Mouse (Mus musculus): ENCODE data around the gene Rab4a.
A peak's percentile ranks its signal among the peaks of the same experiment; 100 is the strongest.

The Rab4a gene

DNA sequence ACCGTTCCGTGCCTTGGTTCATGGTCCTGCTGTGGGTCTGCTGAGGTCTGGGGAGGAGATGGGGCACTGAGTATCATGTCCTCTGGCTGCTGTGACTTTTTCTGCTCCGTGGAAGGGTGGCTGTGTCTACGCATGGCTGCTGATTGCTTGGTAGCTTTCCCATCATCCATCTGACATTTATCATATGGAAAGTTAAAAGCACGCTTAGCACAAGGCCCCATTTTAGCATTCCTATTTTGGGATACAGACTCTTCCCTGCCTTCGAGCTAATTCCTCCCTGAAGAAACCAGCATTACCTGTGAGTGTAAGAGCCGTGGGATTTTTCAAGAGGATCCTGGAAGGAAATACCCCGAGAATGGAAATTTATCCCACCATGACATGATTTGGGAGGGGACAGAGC, 11.2 kb downstream of the Rab4a start:
- DNase-seq: no peak

DNA sequence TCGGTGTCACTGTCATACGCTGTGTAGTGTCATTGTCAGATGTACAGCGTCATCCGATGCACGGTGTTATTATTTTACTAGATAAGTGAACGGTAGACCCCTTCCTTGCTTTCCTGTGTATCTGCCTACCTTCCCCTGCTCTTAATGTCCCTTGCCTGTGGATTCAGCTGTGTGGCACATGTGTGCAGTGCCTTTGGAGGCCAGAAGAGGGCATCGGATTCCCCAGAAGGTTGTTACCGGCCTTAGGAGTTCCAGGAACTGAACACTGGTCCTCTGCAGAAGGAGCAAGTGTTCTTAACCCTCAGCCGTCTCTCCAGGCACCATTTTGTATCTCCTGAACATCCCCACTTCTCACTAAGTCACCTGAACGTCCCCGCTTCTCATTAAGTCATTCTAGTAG, 12.0 kb downstream of the Rab4a start:
- no peak for DNase-seq

DNA sequence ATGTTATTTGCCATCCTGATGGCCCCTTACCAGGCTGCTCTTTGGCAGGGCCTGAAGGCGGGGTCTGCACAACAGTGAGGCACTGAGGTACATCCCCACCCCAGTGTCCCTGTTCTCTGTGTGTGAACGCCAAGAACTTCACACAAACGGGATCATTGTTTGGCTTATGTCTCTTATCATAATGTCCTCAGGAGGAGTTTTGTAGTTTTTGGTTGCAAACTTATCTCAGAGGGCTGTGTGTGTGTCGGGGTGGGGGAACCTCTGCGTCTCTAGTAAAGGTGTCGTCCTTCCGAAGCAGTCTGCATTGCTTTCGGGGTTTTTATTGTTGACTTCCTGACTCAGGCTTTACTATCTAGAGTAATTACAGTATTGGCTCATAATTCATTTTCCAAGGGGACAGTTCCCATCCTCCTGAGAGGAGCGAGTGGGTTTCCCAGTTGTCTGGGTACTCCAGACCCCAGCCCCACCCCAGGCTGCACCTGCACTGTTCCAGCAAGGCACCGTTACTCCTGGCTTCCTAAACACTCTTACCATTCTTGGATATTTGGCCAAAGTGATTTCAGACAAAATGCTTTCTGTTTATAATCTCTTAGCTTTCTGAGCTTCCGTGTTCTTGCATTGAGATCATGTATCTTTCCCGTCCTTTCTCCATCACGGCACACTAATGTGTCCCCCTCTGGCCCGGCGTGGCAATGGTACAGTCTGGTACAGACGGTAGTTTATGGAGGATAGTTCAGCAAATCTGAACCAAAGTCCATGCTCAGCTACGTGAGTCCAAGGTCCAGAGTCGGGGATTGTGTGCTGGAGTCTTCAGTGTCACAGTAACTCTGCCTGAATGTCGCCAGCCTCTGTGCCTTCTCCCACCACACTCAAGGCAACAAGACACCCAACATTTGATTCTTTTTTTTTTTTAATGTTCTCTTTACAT, 14.2 kb downstream of the Rab4a start:
- no peak for DNase-seq

DNA sequence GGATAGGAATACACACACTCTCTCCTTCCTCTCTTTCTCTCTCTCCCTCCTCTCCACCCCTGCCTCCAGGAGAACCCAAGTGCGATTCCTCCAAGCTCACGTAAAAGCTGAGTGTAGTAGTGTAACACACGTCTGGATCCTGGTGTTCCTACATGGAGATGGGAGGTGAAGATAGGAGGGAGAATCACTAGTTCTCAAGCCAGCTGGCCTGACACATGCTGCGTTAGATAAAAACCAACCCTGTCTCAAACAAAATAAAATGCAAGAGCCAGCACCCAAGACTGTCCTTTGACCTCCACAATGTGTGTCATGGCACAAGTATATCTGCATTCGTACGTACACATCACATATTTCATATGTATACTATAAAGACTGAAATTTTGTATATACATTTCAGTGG, 15.0 kb downstream of the Rab4a start:
- DNase-seq: no peak

DNA sequence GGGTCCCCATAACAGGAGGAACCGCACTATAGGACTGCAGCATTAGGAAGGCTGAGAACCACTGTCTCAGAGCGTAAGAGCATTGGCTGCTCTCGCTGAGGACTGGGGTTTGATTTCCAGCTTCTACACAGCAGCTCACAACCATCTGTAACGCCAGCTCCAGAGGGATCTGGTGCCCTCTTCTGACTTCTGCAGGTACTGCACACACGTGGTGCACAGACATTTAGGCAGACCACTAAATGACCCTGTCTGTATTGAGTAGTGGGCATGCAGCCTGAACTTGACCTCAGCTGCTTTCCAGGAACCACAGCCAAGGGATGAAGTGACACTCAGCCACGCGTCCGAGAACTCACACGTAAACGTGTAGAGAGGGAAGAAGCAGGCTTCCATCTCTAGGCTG, 17.3 kb downstream of the Rab4a start:
- DNase-seq: no peak

DNA sequence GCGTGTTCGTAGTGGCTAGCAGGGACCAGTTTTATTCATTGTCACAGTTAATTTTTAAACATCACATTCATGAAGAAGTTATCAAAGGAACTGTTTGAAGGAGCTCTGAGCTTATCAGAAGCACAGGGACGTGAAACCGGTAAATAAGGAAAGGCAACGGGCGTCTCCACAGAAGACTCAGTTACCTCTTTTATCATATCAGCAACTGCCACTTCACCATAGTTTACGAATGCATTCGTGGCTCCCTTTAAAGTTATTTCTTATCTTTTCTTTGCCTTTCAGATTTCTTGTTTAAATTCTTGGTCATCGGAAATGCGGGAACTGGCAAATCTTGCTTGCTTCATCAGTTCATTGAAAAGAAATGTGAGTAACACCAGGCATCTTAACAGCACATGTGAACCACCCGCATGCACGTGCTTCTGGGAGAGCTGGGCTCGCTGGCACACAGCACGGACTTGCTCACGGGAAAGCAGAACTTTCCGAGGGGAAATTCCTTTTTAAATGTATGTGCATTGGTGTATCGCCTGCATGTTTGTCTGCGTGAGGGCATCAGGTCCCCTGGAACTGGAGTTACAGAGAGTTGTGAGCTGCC, 17.8 kb downstream of the Rab4a start:
- DNase-seq: no peak

DNA sequence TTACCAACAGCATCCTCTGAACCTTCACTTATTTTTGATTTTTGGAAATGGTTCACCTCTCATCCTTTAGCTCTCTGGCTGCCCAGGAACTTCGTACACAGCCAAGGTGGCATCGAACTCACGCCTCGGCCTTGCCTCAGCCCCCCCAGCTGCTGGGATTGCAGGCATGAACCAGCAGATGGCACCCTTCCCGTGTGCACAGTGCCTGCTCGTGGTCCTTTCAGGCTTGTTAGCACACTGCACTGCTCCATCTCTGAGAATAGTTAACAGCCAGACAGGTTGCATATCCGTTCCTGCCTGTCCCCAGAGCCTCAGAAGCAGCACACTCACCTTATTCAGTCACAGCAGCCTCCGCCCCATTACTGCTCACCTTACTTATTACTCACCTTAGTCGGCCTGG, 20.2 kb downstream of the Rab4a start:
- DNase-seq: no peak

DNA sequence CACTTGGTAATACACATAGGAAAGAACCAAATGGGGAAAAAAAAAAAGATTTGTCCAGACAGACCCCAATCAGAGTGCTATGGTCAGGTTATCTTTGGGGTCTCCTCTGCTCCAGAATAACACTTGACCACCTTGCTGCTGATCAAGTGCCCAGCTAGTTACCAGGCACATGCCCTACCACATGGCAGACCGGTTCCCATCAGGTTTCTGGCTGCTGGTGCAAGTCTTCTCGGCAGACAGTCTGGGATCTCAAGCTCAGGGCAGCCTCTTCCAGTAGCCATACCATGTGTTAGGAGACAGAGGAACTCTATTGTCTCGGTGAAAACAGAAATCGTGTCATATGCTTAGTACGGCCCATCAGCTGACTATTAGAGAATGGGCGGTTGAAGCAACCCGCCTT, 21.0 kb downstream of the Rab4a start:
- DNase-seq: no peak

DNA sequence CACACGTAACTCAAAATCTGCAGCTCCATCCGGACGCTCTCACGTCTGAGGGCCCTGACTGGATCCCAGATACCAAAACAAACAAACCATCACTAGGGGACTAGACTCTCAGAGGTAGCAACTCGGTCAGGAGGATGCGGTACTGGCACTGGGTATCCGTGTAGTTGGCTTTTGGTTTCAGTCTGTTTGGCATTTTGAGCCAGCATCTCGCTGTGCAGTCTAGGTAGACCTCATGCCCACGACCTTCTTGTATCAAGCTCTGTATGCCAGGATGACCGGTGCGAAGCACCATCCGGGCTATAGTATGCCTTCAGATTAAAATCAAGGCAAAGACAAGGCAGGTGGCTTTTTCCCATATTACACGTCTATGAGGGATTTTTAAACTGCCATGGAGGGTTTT, 21.7 kb downstream of the Rab4a start:
- DNase-seq: peak; percentile 77

DNA sequence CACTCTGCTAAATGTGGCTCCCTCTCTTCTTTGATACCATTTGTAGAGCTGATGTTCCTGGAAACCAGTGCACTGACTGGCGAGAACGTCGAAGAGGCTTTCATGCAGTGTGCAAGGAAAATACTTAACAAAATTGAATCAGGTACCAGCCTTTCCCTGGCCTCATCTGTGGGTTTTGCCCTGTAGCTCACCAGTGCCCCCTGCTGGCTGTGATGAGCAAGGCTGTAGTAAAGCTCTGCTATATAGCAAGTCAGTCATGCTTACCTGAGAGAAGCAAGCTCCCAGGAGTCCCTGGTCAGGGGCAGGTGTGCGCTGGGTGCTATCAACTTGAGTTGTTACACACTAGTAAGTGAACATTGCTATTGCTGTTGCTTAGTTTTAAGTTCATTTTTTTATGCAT, 27.0 kb downstream of the Rab4a start:
- no peak for DNase-seq

DNA sequence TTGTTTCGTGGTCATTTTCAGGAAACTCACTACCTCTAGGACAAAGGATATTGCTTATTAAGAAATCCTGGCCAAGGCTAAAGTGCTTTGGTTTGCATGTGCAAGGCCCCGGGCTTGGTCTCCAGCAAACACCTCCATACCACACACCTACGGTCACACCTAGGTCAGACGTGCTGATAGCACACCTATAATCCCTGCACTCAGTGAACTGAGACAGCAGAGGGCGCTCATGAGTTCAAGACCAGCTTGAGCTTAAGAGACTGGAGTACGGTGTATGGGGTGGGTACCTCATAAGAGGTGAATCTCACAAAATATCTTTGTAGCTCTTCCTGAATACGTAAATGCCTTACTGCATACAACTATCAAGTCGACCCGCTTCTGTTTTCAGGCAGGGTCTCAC, 29.7 kb downstream of the Rab4a start:
- peak; percentile 77 for DNase-seq

DNA sequence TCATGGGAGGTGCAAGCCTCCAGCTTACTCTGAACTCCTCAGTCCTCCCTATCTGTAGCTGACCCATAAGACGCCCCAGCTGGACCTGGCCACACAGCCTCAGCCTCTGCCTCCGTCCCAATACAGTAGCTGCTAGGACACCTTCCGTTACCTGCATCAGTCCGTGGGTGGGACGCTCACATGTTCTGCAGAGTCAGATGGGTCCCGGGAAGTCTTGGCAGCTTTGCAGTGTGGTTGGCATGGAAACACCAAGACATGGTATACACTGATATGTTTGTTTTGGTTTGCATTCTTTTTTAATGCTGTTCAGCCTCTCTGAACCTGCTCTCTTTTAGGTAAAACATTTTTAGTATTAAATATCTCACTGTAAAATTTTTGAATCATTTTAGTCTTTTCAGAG, 30.6 kb downstream of the Rab4a start:
- no peak for DNase-seq

DNA sequence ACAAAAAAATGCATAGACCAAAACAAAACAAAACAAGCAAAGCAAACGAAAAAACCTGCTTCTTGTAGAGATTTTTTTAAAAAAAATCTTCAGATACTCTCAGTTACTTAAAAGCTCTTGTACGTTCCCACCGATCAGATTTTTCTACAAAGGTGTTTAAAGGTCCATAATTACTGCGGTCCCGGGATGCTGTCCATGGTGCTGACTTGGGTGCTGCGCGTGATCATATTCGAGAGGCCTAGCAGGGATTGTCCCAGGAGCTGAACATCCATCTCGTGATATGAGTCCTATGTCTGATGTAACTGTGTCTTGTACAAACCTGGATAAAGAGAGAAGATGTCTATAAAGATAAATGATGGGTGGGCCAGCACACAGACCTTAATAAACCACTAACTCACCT, 32.7 kb downstream of the Rab4a start:
- no peak for DNase-seq

DNA sequence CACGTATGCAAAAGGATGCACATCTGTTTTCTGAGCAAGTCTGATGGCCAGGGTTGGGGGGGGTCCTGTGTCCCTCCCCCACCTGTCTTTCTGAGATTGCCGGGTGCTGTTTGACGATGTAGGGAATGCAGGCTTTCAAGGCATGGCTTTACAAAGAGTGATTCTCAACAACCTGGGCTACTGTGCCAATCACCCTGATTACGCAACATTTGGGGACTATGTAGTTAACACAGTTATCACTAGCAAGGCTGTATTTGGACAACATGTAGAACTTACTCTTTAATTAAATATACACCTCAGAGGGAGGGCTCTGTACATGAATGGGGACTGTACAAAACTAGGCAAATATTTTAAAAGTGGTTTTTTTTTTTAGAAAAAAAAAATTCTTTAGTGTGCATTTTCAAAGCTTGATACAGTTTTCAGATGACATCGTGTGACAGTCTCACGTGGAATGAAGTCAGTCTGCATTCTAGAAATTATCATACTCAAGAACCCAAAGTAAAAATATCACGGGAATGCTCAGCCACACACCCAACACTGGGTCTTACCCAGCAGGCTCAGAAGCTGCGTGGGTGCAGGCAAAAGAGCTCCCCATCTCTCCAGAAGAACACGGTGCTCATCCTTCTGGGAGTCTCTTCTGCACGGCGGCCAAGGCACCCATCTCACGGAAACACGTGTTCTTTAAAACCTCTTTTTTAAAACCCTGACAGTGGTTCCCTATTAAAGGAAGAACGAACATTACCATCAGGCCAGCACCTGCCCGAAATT, 35.0 kb downstream of the Rab4a start:
- DNase-seq: no peak

DNA sequence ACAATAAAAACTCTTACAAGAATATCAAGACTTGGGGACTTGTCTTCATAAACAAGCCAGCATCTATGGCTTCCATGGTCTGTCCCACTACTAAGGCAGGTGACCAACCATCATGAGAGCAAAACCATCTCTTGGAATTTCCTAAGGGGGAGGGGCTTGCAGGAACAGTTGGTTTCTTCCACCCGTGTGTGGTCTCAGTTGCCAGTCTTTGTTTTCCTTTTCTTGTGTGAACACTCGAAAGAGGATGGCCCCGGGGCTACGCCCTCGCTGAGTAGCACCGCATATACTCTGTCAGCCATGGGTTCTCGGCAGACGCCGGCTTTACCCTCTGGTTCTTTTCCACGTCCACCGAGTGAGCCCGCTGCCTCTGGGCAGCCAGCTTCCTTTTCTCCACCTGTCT, 36.3 kb downstream of the Rab4a start:
- DNase-seq: no peak

DNA sequence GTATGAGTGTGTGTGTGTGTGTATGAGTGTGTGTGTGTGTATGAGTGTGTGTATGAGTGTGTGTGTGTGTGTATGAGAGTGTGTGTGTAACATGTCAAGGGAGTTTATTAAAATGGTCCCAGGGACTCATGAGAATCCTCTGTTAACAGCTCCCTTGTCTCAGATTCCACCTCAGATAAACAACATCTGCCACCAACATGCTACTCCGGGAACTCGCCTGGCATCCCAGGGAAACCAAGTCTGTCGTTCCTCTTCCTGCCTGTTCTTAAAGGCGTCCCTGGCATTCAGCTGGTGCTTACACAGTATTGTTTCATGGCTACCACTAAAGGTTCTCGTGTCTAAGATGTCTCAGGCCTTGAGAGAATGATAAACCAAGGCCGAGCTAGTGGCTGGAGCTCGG, 38.6 kb downstream of the Rab4a start:
- no peak for DNase-seq

DNA sequence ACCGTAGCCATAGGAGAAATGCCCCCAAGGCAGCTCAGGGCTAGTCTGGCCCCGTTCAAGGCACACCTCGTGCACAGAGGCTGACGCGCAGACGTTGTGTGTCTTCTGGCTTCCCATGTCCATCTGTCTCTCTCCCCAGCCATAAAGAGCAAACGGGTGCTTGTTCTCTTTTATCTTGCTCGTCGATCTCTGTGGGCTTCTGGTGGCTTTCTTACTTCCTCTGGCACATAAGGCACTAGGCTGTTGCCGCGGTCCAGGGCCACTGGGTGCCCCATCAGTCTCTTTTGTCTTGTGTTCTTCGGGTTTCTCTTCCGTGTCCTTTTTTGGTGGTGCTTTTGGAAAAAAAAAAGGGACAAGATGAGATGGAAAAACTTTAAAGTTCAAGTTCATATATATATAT, 39.3 kb downstream of the Rab4a start:
- no peak for DNase-seq

DNA sequence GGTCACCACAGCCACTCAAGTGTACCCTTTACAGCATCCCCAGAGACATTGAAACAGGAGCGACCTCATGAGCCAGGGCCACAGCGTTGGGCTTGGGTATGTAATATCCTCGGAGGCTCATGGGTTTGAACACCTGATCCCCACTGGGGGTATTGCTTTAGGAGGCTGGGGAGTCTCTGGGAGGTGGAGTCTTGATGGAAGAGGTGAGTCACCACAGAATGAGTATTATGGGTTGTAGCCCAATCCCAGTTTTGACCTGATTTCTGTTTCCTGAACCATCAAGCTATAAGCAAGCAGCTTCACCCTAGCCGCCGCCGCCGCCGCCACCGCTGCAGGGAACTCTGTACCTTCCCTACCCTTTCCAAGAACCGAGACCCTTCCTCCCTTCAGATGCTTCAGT, 40.2 kb downstream of the Rab4a start:
- DNase-seq: peak; percentile 48

DNA sequence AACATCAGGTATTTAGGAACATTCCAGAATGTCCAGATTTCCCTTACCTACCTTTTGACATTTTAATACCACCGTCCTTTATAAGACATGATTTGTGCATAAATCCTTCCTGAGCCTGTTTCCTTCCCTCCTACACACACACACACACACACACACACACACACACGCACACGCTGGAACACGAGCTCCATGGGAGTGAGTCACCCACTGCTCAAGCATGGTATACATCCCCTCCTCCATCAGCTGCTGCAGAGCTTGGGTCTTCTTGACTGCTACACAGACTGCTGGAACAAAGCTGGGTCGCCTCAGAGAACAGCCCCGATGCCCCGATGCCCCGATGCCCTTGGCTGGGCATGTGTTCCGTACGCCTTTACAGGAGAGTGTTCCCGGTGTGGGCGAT, 40.7 kb downstream of the Rab4a start:
- DNase-seq: no peak

DNA sequence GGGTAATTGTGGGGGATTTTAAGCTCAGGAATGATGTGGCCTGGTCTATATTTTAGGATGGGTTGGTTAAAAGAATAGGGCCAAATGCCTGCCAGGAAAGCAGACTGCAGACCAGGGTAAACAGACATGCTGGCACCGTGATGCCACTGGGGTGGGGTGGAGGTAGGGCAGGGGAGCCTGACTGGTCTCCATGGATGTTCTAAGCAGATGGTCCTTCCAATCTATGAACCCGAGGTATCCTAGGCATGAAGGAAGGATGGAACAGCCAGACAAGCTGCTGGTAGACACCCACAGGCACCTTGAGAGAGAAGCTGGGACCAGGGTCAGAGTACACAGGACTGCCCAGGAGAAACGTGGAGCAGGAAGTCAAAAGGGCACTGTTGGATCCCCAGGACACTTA, 41.8 kb downstream of the Rab4a start:
- DNase-seq: peak; percentile 78

DNA sequence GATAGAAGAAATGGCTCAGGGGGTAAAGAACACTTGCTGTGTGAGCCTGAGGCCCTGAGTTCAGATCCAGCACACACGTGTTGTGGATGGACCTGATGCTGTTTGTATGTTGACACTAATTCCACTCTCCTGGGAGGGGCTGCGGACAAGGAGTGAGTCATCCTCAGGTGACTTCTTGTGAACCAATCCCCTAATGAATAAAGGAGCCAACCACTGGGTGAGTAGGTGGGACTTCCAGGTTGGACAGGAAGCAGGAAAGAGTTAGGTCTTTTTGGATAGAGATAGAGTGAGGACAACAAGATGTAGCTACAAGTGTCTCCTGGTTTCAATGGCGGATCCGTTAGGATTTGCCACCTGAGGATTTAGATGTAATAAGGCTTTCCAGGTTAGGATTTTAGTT, 43.6 kb downstream of the Rab4a start:
- DNase-seq: no peak

DNA sequence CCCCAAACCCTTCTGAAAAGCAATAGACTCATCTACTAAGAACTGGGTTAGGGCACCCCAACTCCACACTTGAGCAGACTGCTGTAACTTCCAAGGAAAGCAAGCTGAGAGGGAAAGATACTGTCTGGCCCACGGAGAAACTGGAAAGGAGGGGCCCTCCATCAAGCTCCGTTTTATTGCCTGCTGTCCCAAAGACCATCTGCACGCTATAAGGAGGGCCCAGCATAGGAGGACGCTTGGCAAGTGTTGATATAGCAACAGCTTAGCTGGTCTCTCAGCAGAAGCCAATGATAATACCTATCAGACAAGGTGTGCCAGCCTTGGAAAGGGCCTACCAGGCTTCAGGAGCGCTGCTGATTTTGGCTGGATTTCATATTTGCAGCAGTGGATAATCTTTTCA, 45.8 kb downstream of the Rab4a start:
- peak; percentile 74 for DNase-seq

DNA sequence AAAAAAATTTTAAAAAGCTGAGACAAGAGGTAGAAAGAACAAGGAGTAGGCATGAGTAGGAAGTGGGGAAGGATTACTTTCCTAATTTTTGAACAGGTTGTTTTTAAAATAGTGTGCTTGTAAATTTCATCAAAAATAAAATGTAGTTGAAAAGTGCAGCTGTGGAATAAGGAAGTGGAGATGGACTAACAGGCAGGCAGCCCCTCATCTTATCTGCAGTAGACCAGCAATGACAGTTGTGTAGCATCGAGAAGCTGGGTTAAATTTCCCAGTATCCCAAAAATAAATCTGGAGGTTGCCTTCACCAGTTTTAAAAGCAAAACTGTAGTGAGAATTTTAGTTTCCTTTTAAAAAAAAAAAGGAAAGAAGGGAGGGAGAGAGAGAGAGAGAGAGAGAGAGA, 48.5 kb downstream of the Rab4a start:
- DNase-seq: no peak

All from cerebellum, adult 9-11 months (tissue).